Mouse (Mus musculus): Measurements from ENCODE around the gene Lins1.

- TF ChIP-seq CTCF (IDR thresholded peaks at IDR 0.05; ENCODE audit: low read depth, low read length) = no peak
- no peak for TF ChIP-seq POLR2A (IDR thresholded peaks at IDR 0.05; ENCODE audit: borderline replicate concordance, low read depth, low read length)
Observed at GRCm38 (mm10) chr7:66663548-66663947, 26.1 kb upstream of the Lins1 start.
